ENCODE assay signal across 14 mouse cellular contexts in the genomic region with DNA sequence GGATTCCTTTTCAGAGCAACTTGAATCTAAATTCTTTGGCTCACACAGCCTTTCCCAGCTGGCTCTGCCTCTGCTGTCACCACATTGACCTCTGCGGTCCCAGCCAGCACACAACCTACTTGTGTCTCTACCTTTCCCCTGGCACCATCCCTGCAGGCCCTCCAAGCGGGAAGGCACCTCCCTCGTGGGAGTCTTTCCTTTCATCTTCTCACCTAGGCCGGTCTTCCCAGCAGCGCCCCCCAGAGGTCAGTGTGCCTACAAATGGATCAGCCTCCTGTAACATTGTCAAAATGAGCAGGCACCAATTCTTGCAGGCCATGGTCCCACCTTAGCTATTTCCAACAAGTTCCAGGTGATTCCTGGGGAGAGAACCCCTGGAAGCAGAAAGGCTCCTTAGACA.
A peak's percentile ranks its signal among the peaks of the same experiment; 100 is the strongest.
DNase-seq lines count a peak whose midpoint lies in the region; ATAC-seq and TF ChIP-seq lines count a peak whose summit lies in the region.
"Had no signal": no experiment of that assay in that cellular context is flagged by ENCODE, and none has a peak within 500 bp of the region (broad histone marks: within the 10 kb centered on the region; RNA-seq: fewer than 3 reads in every experiment).

No protein-coding gene starts in this region.

- peak; percentile 38 for TF ChIP-seq CTCF in midbrain, postnatal 0 days (IDR thresholded peaks at IDR 0.05)

- H3K9me3 ChIP-seq in forebrain, embryonic 15.5 days: no peaks in the 10 kb centered on the region
- H3K9me3 ChIP-seq in forebrain, embryonic 13.5 days (replicated peaks): no peaks in the 10 kb centered on the region
- no peaks in the 10 kb centered on the region for H3K9me3 ChIP-seq in kidney, embryonic 14.5 days (ENCODE audit: control insufficient read depth, low read length)
- no peaks in the 10 kb centered on the region for H3K9me3 ChIP-seq in midbrain, postnatal 0 days (ENCODE audit: low read length)
- H3K9me3 ChIP-seq in midbrain, embryonic 13.5 days: no peaks in the 10 kb centered on the region
- H3K9me3 ChIP-seq: forebrain, embryonic 12.5 days; heart, embryonic 15.5 days; neural tube, embryonic 12.5 days had no signal

- H3K4me1 ChIP-seq in forebrain, embryonic 15.5 days: peaks cover 14% of the 10 kb centered on the region
- H3K4me1 ChIP-seq in forebrain, embryonic 13.5 days: peaks cover 15% of the 10 kb centered on the region
- H3K4me1 ChIP-seq in kidney, embryonic 14.5 days (ENCODE audit: control insufficient read depth, insufficient read depth, low read length): no peaks in the 10 kb centered on the region
- H3K4me1 ChIP-seq in midbrain, postnatal 0 days (ENCODE audit: insufficient read depth, low read length): no peaks in the 10 kb centered on the region
- H3K4me1 ChIP-seq in midbrain, embryonic 13.5 days (replicated peaks): peaks cover 22% of the 10 kb centered on the region
- H3K4me1 ChIP-seq: heart, embryonic 15.5 days; megakaryocyte, embryonic 14.5 days; neural tube, embryonic 12.5 days had no signal

- H3K36me3 ChIP-seq in forebrain, embryonic 15.5 days: no peaks in the 10 kb centered on the region
- no peaks in the 10 kb centered on the region; the same call in 1 of the 2 replicates for H3K36me3 ChIP-seq in forebrain, embryonic 13.5 days (ENCODE audit: poor library complexity, severe bottlenecking)
- H3K36me3 ChIP-seq in kidney, embryonic 14.5 days (ENCODE audit: control insufficient read depth, insufficient read depth, low read length): no peaks in the 10 kb centered on the region
- H3K36me3 ChIP-seq in midbrain, postnatal 0 days (ENCODE audit: insufficient read depth, low read length): no peaks in the 10 kb centered on the region
- peaks cover 9% of the 10 kb centered on the region for H3K36me3 ChIP-seq in midbrain, embryonic 13.5 days
- H3K36me3 ChIP-seq: forebrain, embryonic 12.5 days; heart, embryonic 15.5 days; neural tube, embryonic 12.5 days had no signal

- DNase-seq in kidney, adult 9 months: peak; percentile 5
- DNase-seq in midbrain, postnatal 0 days (ENCODE audit: low spot score): no peak
- DNase-seq in testis, postnatal 10 days (ENCODE audit: low spot score): peak; percentile 61
- DNase-seq in adrenal gland, adult 2 months: no peak
- DNase-seq: adrenal gland, postnatal 14 days; right cerebral cortex, postnatal 4 days had no signal

- no peak overlapping the region for H3K4me2 ChIP-seq in forebrain, embryonic 15.5 days (replicated peaks)
- H3K4me2 ChIP-seq in forebrain, embryonic 13.5 days: no peak overlapping the region
- H3K4me2 ChIP-seq in kidney, embryonic 14.5 days (replicated peaks; ENCODE audit: low read depth, low read length): no peak overlapping the region
- H3K4me2 ChIP-seq in midbrain, postnatal 0 days (ENCODE audit: low read depth, low read length, poor library complexity, severe bottlenecking): no peak overlapping the region
- H3K4me2 ChIP-seq in midbrain, embryonic 13.5 days (replicated peaks): no peak overlapping the region
- H3K4me2 ChIP-seq: forebrain, embryonic 12.5 days; heart, embryonic 15.5 days; neural tube, embryonic 12.5 days had no signal

- WGBS in forebrain, embryonic 15.5 days: 56% methylated on average over 5 of the region's 5 CpGs
- 46% methylated on average over 5 of the region's 5 CpGs for WGBS in forebrain, embryonic 13.5 days
- WGBS in kidney, embryonic 14.5 days: 40% methylated on average over 5 of the region's 5 CpGs
- 49% methylated on average over 5 of the region's 5 CpGs for WGBS in midbrain, postnatal 0 days
- 57% methylated on average over 5 of the region's 5 CpGs for WGBS in midbrain, embryonic 13.5 days

- H3K27me3 ChIP-seq in forebrain, embryonic 15.5 days: no peaks in the 10 kb centered on the region
- H3K27me3 ChIP-seq in forebrain, embryonic 13.5 days: no peaks in the 10 kb centered on the region
- H3K27me3 ChIP-seq in kidney, embryonic 14.5 days (ENCODE audit: control insufficient read depth, insufficient read depth, low read length): no peaks in the 10 kb centered on the region
- H3K27me3 ChIP-seq in midbrain, postnatal 0 days (ENCODE audit: insufficient read depth, low read length): no peaks in the 10 kb centered on the region
- no peaks in the 10 kb centered on the region for H3K27me3 ChIP-seq in midbrain, embryonic 13.5 days
- H3K27me3 ChIP-seq: forebrain, embryonic 12.5 days; heart, embryonic 15.5 days; neural tube, embryonic 12.5 days had no signal

- no peak for ATAC-seq in forebrain, embryonic 15.5 days (replicated peaks)
- ATAC-seq in forebrain, embryonic 13.5 days: no peak
- no peak for ATAC-seq in kidney, embryonic 14.5 days (ENCODE audit: low FRiP score, low TSS enrichment)
- ATAC-seq in midbrain, postnatal 0 days (ENCODE audit: low FRiP score): no peak
- ATAC-seq in midbrain, embryonic 13.5 days: no peak

- H3K4me3 ChIP-seq in forebrain, embryonic 15.5 days: no peak overlapping the region
- H3K4me3 ChIP-seq in forebrain, embryonic 13.5 days: no peak overlapping the region
- no peak overlapping the region for H3K4me3 ChIP-seq in kidney, embryonic 14.5 days (ENCODE audit: low read length)
- H3K4me3 ChIP-seq in midbrain, postnatal 0 days (ENCODE audit: low read depth, low read length): no peak overlapping the region
- no peak overlapping the region for H3K4me3 ChIP-seq in midbrain, embryonic 13.5 days (replicated peaks)
- H3K4me3 ChIP-seq: forebrain, embryonic 12.5 days; heart, embryonic 15.5 days; megakaryocyte, embryonic 14.5 days; neural tube, embryonic 12.5 days had no signal

- no peak overlapping the region for H3K9ac ChIP-seq in forebrain, embryonic 15.5 days (replicated peaks)
- H3K9ac ChIP-seq in forebrain, embryonic 13.5 days: no peak overlapping the region
- H3K9ac ChIP-seq in kidney, embryonic 14.5 days (ENCODE audit: low read depth, low read length): no peak overlapping the region
- H3K9ac ChIP-seq in midbrain, postnatal 0 days (replicated peaks; ENCODE audit: low read length, poor library complexity, severe bottlenecking): no peak overlapping the region
- no peak overlapping the region for H3K9ac ChIP-seq in midbrain, embryonic 13.5 days (replicated peaks)
- H3K9ac ChIP-seq: forebrain, embryonic 12.5 days; heart, embryonic 15.5 days; neural tube, embryonic 12.5 days had no signal

- peak overlapping the region; percentile 20; the same call in 1 of the 2 replicates for H3K27ac ChIP-seq in forebrain, embryonic 15.5 days (replicated peaks)
- no peak overlapping the region for H3K27ac ChIP-seq in forebrain, embryonic 13.5 days
- H3K27ac ChIP-seq in kidney, embryonic 14.5 days (ENCODE audit: low read depth, low read length): no peak overlapping the region
- H3K27ac ChIP-seq in midbrain, postnatal 0 days (ENCODE audit: low read depth, low read length): no peak overlapping the region
- no peak overlapping the region for H3K27ac ChIP-seq in midbrain, embryonic 13.5 days
- H3K27ac ChIP-seq: heart, embryonic 15.5 days; neural tube, embryonic 12.5 days had no signal

Comparison
In these comparisons a context has a peak if more than half of its experiments do, and no peak if none do; other contexts are left out.
1. DNase-seq: peak in kidney, adult 9 months (single experiment) and testis, postnatal 10 days (single experiment); none in midbrain, postnatal 0 days (single experiment) and adrenal gland, adult 2 months (single experiment).